Mouse (Mus musculus): ENCODE data around the gene Chchd2.
A peak's percentile ranks its signal among the peaks of the same experiment; 100 is the strongest.
"Not testable (repeated sequence)": the region's sequence is repeated elsewhere in the genome, so short reads cannot be mapped to it uniquely, and the experiment has no call there.

Gene Chchd2

GRCm38 (mm10) chr5:129886911-129887636 lies at the start of gene Chchd2:
Gene Chchd2 (minus strand): TSS chr5:129887470.
- peak; percentile 89 to 90 for DNase-seq (ENCODE audit: low spot score in 2 of 2)

GRCm38 (mm10) chr5:129936941-129937340 lies 49.7 kb upstream of the Chchd2 start:
- DNase-seq (ENCODE audit: low spot score in 2 of 2): no peak

- no peak for DNase-seq (ENCODE audit: low spot score in 2 of 2)
Measured at GRCm38 (mm10) chr5:129929924-129930855, 42.9 kb upstream of the Chchd2 start.

- no peak for DNase-seq (ENCODE audit: low spot score in 2 of 2)
Measured at GRCm38 (mm10) chr5:129925933-129926332, 38.7 kb upstream of the Chchd2 start.

- no peak for DNase-seq (ENCODE audit: low spot score in 2 of 2)
Measured at GRCm38 (mm10) chr5:129924820-129925452, 37.7 kb upstream of the Chchd2 start.

- no peak for DNase-seq (ENCODE audit: low spot score in 2 of 2)
Measured at GRCm38 (mm10) chr5:129921972-129922371, 34.7 kb upstream of the Chchd2 start.

GRCm38 (mm10) chr5:129919320-129919719 lies 32.0 kb upstream of the Chchd2 start:
- DNase-seq (ENCODE audit: low spot score in 2 of 2): no peak

- no peak for DNase-seq (ENCODE audit: low spot score in 2 of 2)
Measured at GRCm38 (mm10) chr5:129918752-129919151, 31.5 kb upstream of the Chchd2 start.

GRCm38 (mm10) chr5:129918065-129918651 lies 30.9 kb upstream of the Chchd2 start:
- DNase-seq (ENCODE audit: low spot score in 2 of 2): no peak

- DNase-seq (ENCODE audit: low spot score in 2 of 2): not testable (repeated sequence)
Measured at GRCm38 (mm10) chr5:129915491-129915890, 28.2 kb upstream of the Chchd2 start.

- DNase-seq (ENCODE audit: low spot score in 2 of 2): peak in 1 of 2 experiments; percentile 36
Measured at GRCm38 (mm10) chr5:129914024-129914423, 26.8 kb upstream of the Chchd2 start.

GRCm38 (mm10) chr5:129909591-129909990 lies 22.3 kb upstream of the Chchd2 start:
- DNase-seq (ENCODE audit: low spot score in 2 of 2): no peak

GRCm38 (mm10) chr5:129909147-129909546 lies 21.9 kb upstream of the Chchd2 start:
- no peak for DNase-seq (ENCODE audit: low spot score in 2 of 2)

- peak; percentile 78 to 89 for DNase-seq (ENCODE audit: low spot score in 2 of 2)
Measured at GRCm38 (mm10) chr5:129908242-129908965, 21.1 kb upstream of the Chchd2 start, which contains the start of gene Nupr1l. Gene Nupr1l (plus strand): TSS chr5:129908540.

GRCm38 (mm10) chr5:129907775-129908174 lies 20.5 kb upstream of the Chchd2 start:
- no peak for DNase-seq (ENCODE audit: low spot score in 2 of 2)

- no peak for DNase-seq (ENCODE audit: low spot score in 2 of 2)
Measured at GRCm38 (mm10) chr5:129898449-129898848, 11.2 kb upstream of the Chchd2 start, which contains the start of gene Phkg1. Gene Phkg1 (minus strand): TSS chr5:129898549.

- DNase-seq (ENCODE audit: low spot score in 2 of 2): peak; percentile 58 to 82
Measured at GRCm38 (mm10) chr5:129895198-129896088, 8.2 kb upstream of the Chchd2 start, which contains the start of gene Zbed5. Gene Zbed5 (plus strand): TSS chr5:129895723.

GRCm38 (mm10) chr5:129890390-129890789 lies 3.1 kb upstream of the Chchd2 start:
- not testable (repeated sequence) for DNase-seq (ENCODE audit: low spot score in 2 of 2)

- DNase-seq (ENCODE audit: low spot score in 2 of 2): peak in 1 of 2 experiments; percentile 33
Measured at GRCm38 (mm10) chr5:129886271-129886670, 999 bp downstream of the Chchd2 start.

GRCm38 (mm10) chr5:129879888-129880287 lies 7.4 kb downstream of the Chchd2 start:
- no peak for DNase-seq (ENCODE audit: low spot score in 2 of 2)
